Mouse (Mus musculus): ENCODE data around the gene Pde1a.

GRCm38 (mm10) chr2:79798627-79799026 is 330.6 kb downstream of the Pde1a start:
- TF ChIP-seq CTCF (IDR thresholded peaks at IDR 0.05; ENCODE audit: borderline replicate concordance, control insufficient read depth, extremely low read depth, insufficient read depth, low read length, poor library complexity): no peak
- TF ChIP-seq POLR2A (IDR thresholded peaks at IDR 0.05; ENCODE audit: control insufficient read depth, extremely low read depth, insufficient read depth, low read length, poor library complexity): no peak
